24 mouse cellular contexts compared by ENCODE assay signal in the genomic region with DNA sequence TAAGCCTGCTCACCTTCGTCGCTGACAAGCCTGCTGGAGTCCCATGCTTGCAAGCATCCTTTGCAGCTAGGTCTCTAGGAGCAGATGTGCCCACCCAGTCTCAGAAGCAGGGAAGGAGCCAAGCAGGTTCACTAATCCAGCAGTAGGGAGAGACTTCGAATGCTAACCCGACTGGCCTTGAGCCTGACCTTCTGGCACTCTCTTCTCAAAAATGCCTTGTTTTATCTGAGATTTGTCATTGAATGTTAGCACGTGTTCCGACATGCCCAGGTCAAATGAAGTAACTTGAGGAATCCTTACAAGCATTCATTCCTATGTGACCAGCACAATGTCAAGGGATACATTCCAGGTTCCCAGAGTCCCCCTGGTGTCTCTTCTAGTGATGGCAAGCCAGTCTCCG.
DNase-seq lines count a peak whose midpoint lies in the region; ATAC-seq and TF ChIP-seq lines count a peak whose summit lies in the region.
"Had no signal": no experiment of that assay in that cellular context is flagged by ENCODE, and none has a peak within 500 bp of the region (broad histone marks: within the 10 kb centered on the region; RNA-seq: fewer than 3 reads in every experiment).

No protein-coding gene starts in this region.

- DNase-seq in adrenal gland, adult (ENCODE audit: inconsistent age in 2 of 2, low spot score in 1 of 2) = peak; percentile 61 to 77
- no peak for DNase-seq in adrenal gland, adult 18-20 months (ENCODE audit: low spot score in 2 of 2)
- DNase-seq in adrenal gland, postnatal 36 days = peak; percentile 38 to 44
- no peak for DNase-seq in adrenal gland, postnatal 25 days
- DNase-seq in kidney, postnatal 0 days (ENCODE audit: low spot score) = no peak
- DNase-seq in stomach, postnatal 0 days (ENCODE audit: low spot score) = no peak
- DNase-seq: cerebellum, adult 11 months; cerebellum, adult 2 months; cerebellum, adult 9-11 months; cerebellum, postnatal 25 days; forebrain, postnatal 0 days; gastrocnemius, adult 2 months; gastrocnemius, postnatal 25 days; heart, adult 18-20 months; heart, postnatal 14 days had no signal

- no peaks in the 10 kb centered on the region for H3K9me3 ChIP-seq in kidney, postnatal 0 days (replicated peaks; ENCODE audit: low read length)
- no peaks in the 10 kb centered on the region for H3K9me3 ChIP-seq in kidney, embryonic 14.5 days (ENCODE audit: control insufficient read depth, low read length)
- no peaks in the 10 kb centered on the region for H3K9me3 ChIP-seq in stomach, postnatal 0 days (ENCODE audit: control insufficient read depth, low read length)
- H3K9me3 ChIP-seq: embryonic facial prominence, embryonic 12.5 days; embryonic facial prominence, embryonic 15.5 days; heart, embryonic 10.5 days; heart, embryonic 13.5 days; hindbrain, embryonic 12.5 days; hindbrain, embryonic 15.5 days had no signal

- WGBS in kidney, postnatal 0 days = 82% methylated on average over 7 of the region's 7 CpGs
- 85% methylated on average over 7 of the region's 7 CpGs for WGBS in kidney, embryonic 14.5 days
- WGBS in stomach, postnatal 0 days = 72% methylated on average over 7 of the region's 7 CpGs

- no peak for TF ChIP-seq EP300 in stomach, postnatal 0 days (optimal IDR thresholded peaks at IDR 0.05)

- TF ChIP-seq CTCF in kidney, postnatal 0 days (IDR thresholded peaks at IDR 0.05; ENCODE audit: low read depth) = peak; percentile 23; the same call in 1 of the 2 replicates
- peak; percentile 39 for TF ChIP-seq CTCF in stomach, postnatal 0 days (IDR thresholded peaks at IDR 0.05; ENCODE audit: low read depth)

- no peak overlapping the region for H3K4me2 ChIP-seq in kidney, postnatal 0 days (ENCODE audit: low read length)
- H3K4me2 ChIP-seq in kidney, embryonic 14.5 days (replicated peaks; ENCODE audit: low read depth, low read length) = no peak overlapping the region
- H3K4me2 ChIP-seq in stomach, postnatal 0 days (replicated peaks; ENCODE audit: low read depth) = no peak overlapping the region
- H3K4me2 ChIP-seq: embryonic facial prominence, embryonic 12.5 days; embryonic facial prominence, embryonic 15.5 days; heart, embryonic 13.5 days; hindbrain, embryonic 12.5 days; hindbrain, embryonic 15.5 days had no signal

- H3K9ac ChIP-seq in kidney, postnatal 0 days (ENCODE audit: low read depth, low read length) = no peak overlapping the region
- H3K9ac ChIP-seq in kidney, embryonic 14.5 days (ENCODE audit: low read depth, low read length) = no peak overlapping the region
- no peak overlapping the region for H3K9ac ChIP-seq in stomach, postnatal 0 days (ENCODE audit: low read length)
- H3K9ac ChIP-seq: embryonic facial prominence, embryonic 12.5 days; embryonic facial prominence, embryonic 15.5 days; forebrain, postnatal 0 days; heart, embryonic 13.5 days; hindbrain, embryonic 12.5 days; hindbrain, embryonic 15.5 days had no signal

- H3K27me3 ChIP-seq in kidney, postnatal 0 days (ENCODE audit: insufficient read depth, low read length) = no peaks in the 10 kb centered on the region
- no peaks in the 10 kb centered on the region for H3K27me3 ChIP-seq in kidney, embryonic 14.5 days (ENCODE audit: control insufficient read depth, insufficient read depth, low read length)
- H3K27me3 ChIP-seq in stomach, postnatal 0 days (ENCODE audit: control insufficient read depth, insufficient read depth, low read length) = no peaks in the 10 kb centered on the region
- H3K27me3 ChIP-seq: embryonic facial prominence, embryonic 12.5 days; embryonic facial prominence, embryonic 15.5 days; heart, embryonic 13.5 days; hindbrain, embryonic 15.5 days had no signal

- no peaks in the 10 kb centered on the region for H3K4me1 ChIP-seq in kidney, postnatal 0 days (replicated peaks; ENCODE audit: insufficient read depth, low read length)
- H3K4me1 ChIP-seq in kidney, embryonic 14.5 days (ENCODE audit: control insufficient read depth, insufficient read depth, low read length) = peaks cover 6% of the 10 kb centered on the region
- H3K4me1 ChIP-seq in stomach, postnatal 0 days (replicated peaks; ENCODE audit: control insufficient read depth, insufficient read depth) = no peaks in the 10 kb centered on the region
- H3K4me1 ChIP-seq: hindbrain, embryonic 12.5 days; hindbrain, embryonic 15.5 days had no signal

- H3K36me3 ChIP-seq in kidney, postnatal 0 days (ENCODE audit: insufficient read depth, low read length) = no peaks in the 10 kb centered on the region
- H3K36me3 ChIP-seq in kidney, embryonic 14.5 days (ENCODE audit: control insufficient read depth, insufficient read depth, low read length) = no peaks in the 10 kb centered on the region
- no peaks in the 10 kb centered on the region for H3K36me3 ChIP-seq in stomach, postnatal 0 days (ENCODE audit: control insufficient read depth, insufficient read depth, low read length)
- H3K36me3 ChIP-seq: embryonic facial prominence, embryonic 12.5 days; embryonic facial prominence, embryonic 15.5 days; heart, embryonic 10.5 days; heart, embryonic 13.5 days; hindbrain, embryonic 12.5 days; hindbrain, embryonic 15.5 days had no signal

- no peak overlapping the region for H3K27ac ChIP-seq in kidney, postnatal 0 days
- no peak overlapping the region for H3K27ac ChIP-seq in kidney, embryonic 14.5 days (ENCODE audit: low read depth, low read length)
- H3K27ac ChIP-seq in stomach, postnatal 0 days (replicated peaks) = no peak overlapping the region
- H3K27ac ChIP-seq: embryonic facial prominence, embryonic 12.5 days; embryonic facial prominence, embryonic 15.5 days; heart, embryonic 10.5 days; heart, embryonic 13.5 days; hindbrain, embryonic 12.5 days; hindbrain, embryonic 15.5 days had no signal

- no peak for ATAC-seq in kidney, postnatal 0 days (replicated peaks; ENCODE audit: low FRiP score, low read depth)
- no peak for ATAC-seq in kidney, embryonic 14.5 days (ENCODE audit: low FRiP score, low TSS enrichment)
- no peak for ATAC-seq in stomach, postnatal 0 days (ENCODE audit: low FRiP score, low TSS enrichment)
- ATAC-seq: activated CD4-positive, CD25-positive, alpha-beta regulatory T cell, adult 4 months; forebrain, embryonic 14.5 days; forebrain, postnatal 0 days had no signal

- no peak overlapping the region for H3K4me3 ChIP-seq in kidney, postnatal 0 days (replicated peaks; ENCODE audit: low read depth, low read length)
- no peak overlapping the region for H3K4me3 ChIP-seq in kidney, embryonic 14.5 days (ENCODE audit: low read length)
- H3K4me3 ChIP-seq in stomach, postnatal 0 days (ENCODE audit: low read depth, low read length) = no peak overlapping the region
- H3K4me3 ChIP-seq: embryonic facial prominence, embryonic 12.5 days; embryonic facial prominence, embryonic 15.5 days; gastrocnemius, adult 2 months; heart, embryonic 10.5 days; heart, embryonic 13.5 days; hindbrain, embryonic 12.5 days; hindbrain, embryonic 15.5 days had no signal

Comparison
In these comparisons a context has a peak if more than half of its experiments do, and no peak if none do; other contexts are left out.
1. DNase-seq: peak in adrenal gland, adult (2 of 2) and adrenal gland, postnatal 36 days (2 of 2); none in adrenal gland, adult 18-20 months (0 of 2), adrenal gland, postnatal 25 days (single experiment), kidney, postnatal 0 days (single experiment) and stomach, postnatal 0 days (single experiment).